Mouse (Mus musculus) cerebellum, postnatal 25 days (tissue): ENCODE measurements around the gene Sox8.

Source experiments
- DNase-seq, 2 experiments: peaks; one replicate each; pipeline ENCODE4 v3.0.0; 2021; ENCODE audit warnings: mixed read lengths in 2 of 2

Gene Sox8

GRCm38 (mm10) chr17:25579332-25580047 is 9.0 kb upstream of the Sox8 start:
- peak in 1 of 2 experiments; percentile 46 for DNase-seq

GRCm38 (mm10) chr17:25578920-25579319 is 8.4 kb upstream of the Sox8 start, which contains the start of gene Lmf1:
Lmf1 (plus strand) TSS chr17:25579085.
- peak; percentile 94 to 98 for DNase-seq

- no peak for DNase-seq
Measured at GRCm38 (mm10) chr17:25577702-25578101, 7.2 kb upstream of the Sox8 start.

- DNase-seq: no peak
Measured at GRCm38 (mm10) chr17:25577263-25577662, 6.8 kb upstream of the Sox8 start.

GRCm38 (mm10) chr17:25576034-25576433 is 5.5 kb upstream of the Sox8 start:
- DNase-seq: no peak

- DNase-seq: peak in 1 of 2 experiments; percentile 46
Measured at GRCm38 (mm10) chr17:25575208-25575971, 4.9 kb upstream of the Sox8 start.

- DNase-seq: no peak
Measured at GRCm38 (mm10) chr17:25571453-25571820, 951 bp upstream of the Sox8 start.

GRCm38 (mm10) chr17:25569833-25570647 is 446 bp downstream of the Sox8 start:
- peak; percentile 36 to 38 for DNase-seq

GRCm38 (mm10) chr17:25568880-25569279 is 1.6 kb downstream of the Sox8 start:
- no peak for DNase-seq

- DNase-seq: peak in 1 of 2 experiments; percentile 45
Measured at GRCm38 (mm10) chr17:25568206-25568605, 2.3 kb downstream of the Sox8 start.

- peak; percentile 75 to 86 for DNase-seq
Measured at GRCm38 (mm10) chr17:25567745-25568144, 2.7 kb downstream of the Sox8 start.

- no peak for DNase-seq
Measured at GRCm38 (mm10) chr17:25567261-25567660, 3.2 kb downstream of the Sox8 start.

GRCm38 (mm10) chr17:25565860-25566600 is 4.5 kb downstream of the Sox8 start:
- no peak for DNase-seq

GRCm38 (mm10) chr17:25565244-25565643 is 5.2 kb downstream of the Sox8 start:
- peak in 1 of 2 experiments; percentile 48 for DNase-seq

GRCm38 (mm10) chr17:25564481-25564880 is 6.0 kb downstream of the Sox8 start:
- DNase-seq: peak in 1 of 2 experiments; percentile 47

- peak in 1 of 2 experiments; percentile 45 for DNase-seq
Measured at GRCm38 (mm10) chr17:25561223-25562028, 9.1 kb downstream of the Sox8 start.

- no peak for DNase-seq
Measured at GRCm38 (mm10) chr17:25560554-25561222, 9.8 kb downstream of the Sox8 start.

- no peak for DNase-seq
Measured at GRCm38 (mm10) chr17:25559634-25560033, 10.9 kb downstream of the Sox8 start.

GRCm38 (mm10) chr17:25556630-25557354 is 13.7 kb downstream of the Sox8 start:
- no peak for DNase-seq
